Mouse (Mus musculus) layer of hippocampus, postnatal 25 days (tissue): ENCODE results near the gene Palm2. TPM values are rescaled to one million over a fixed set of nuclear protein-coding genes. Genes with fewer than 3 reads are reported as not detected.

Experiments used
- DNase-seq, 2 experiments: peaks; one replicate each; pipeline ENCODE4 v3.0.0; 2022; ENCODE audit warnings: mixed read lengths in 2 of 2, low spot score in 1 of 2; ENCODE audit errors: extremely low spot score in 1 of 2
- total RNA-seq, 2 experiments: library from RNA; stranded (reverse); gene quantifications; 2 replicates each; pipeline ENCODE4 v1.2.3; 2021

The Palm2 gene
- total RNA-seq, 2 experiments from 2014 or later = 43.4 to 46.0 TPM

- no peak for DNase-seq
Observed at GRCm38 (mm10) chr4:57513241-57513933, 79.3 kb downstream of the Palm2 start.

- DNase-seq = no peak
Observed at GRCm38 (mm10) chr4:57514003-57514937, 80.2 kb downstream of the Palm2 start.

GRCm38 (mm10) chr4:57515356-57515755 is 81.3 kb downstream of the Palm2 start:
- DNase-seq = no peak

GRCm38 (mm10) chr4:57523456-57523855 is 89.4 kb downstream of the Palm2 start:
- no peak for DNase-seq

GRCm38 (mm10) chr4:57524461-57524860 is 90.4 kb downstream of the Palm2 start:
- no peak for DNase-seq

GRCm38 (mm10) chr4:57525221-57526011 is 91.4 kb downstream of the Palm2 start:
- no peak for DNase-seq

GRCm38 (mm10) chr4:57528296-57528695 is 94.2 kb downstream of the Palm2 start:
- DNase-seq = no peak

- no peak for DNase-seq
Observed at GRCm38 (mm10) chr4:57533686-57534085, 99.6 kb downstream of the Palm2 start.

GRCm38 (mm10) chr4:57534232-57534631 is 100.2 kb downstream of the Palm2 start:
- no peak for DNase-seq

GRCm38 (mm10) chr4:57535087-57535486 is 101.0 kb downstream of the Palm2 start:
- no peak for DNase-seq

GRCm38 (mm10) chr4:57538029-57538688 is 104.1 kb downstream of the Palm2 start:
- DNase-seq = no peak

- no peak for DNase-seq
Observed at GRCm38 (mm10) chr4:57543692-57544256, 109.7 kb downstream of the Palm2 start.

- DNase-seq = no peak
Observed at GRCm38 (mm10) chr4:57547785-57548184, 113.7 kb downstream of the Palm2 start.

GRCm38 (mm10) chr4:57550216-57550615 is 116.2 kb downstream of the Palm2 start:
- no peak for DNase-seq

- no peak for DNase-seq
Observed at GRCm38 (mm10) chr4:57557102-57557501, 123.1 kb downstream of the Palm2 start.

- no peak for DNase-seq
Observed at GRCm38 (mm10) chr4:57559438-57559837, 125.4 kb downstream of the Palm2 start.

- no peak for DNase-seq
Observed at GRCm38 (mm10) chr4:57560010-57560409, 126.0 kb downstream of the Palm2 start.

GRCm38 (mm10) chr4:57561055-57561454 is 127.0 kb downstream of the Palm2 start:
- no peak for DNase-seq

GRCm38 (mm10) chr4:57565283-57565682 is 131.2 kb downstream of the Palm2 start:
- DNase-seq = no peak

- no peak for DNase-seq
Observed at GRCm38 (mm10) chr4:57565811-57566210, 131.8 kb downstream of the Palm2 start.
